Mouse (Mus musculus): Measurements from ENCODE around the gene Nav2.

DNA sequence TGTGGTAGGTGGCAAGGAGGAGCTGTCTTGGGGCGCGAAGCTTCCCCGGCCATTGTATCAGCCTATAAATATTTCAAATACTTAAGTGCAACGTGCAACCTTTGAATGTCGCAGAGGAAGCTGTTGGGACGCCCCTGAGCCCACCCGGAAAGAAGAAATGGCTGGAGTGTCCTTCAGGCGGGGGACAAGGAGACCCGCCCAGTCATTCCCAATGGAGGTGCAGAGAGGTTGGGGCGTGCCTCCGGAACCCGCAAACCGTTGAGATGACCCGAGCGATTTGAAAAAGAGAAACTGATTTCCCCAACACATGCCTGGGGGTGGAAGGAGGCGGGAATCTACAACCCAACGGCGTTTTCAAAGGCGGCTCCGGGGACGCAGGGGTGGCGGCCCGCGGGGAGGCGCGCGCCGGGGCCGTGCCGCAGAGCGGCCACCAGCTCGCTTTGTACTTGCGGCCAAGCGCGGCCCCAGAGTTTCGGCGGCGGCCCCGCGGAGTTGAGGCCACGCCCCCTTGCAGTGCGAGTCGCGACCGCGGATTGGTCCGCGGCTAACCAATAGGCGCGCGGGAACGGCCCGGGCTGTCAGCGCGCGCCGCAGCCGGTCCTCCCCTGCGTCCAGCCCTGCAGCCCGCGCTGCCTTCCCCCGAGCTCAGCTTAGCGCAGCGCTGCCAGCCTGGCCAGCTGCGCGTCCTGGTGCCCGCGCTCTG is 337.2 kb downstream of the Nav2 start:
- TF ChIP-seq CTCF (IDR thresholded peaks at IDR 0.05; ENCODE audit: extremely low read depth, insufficient read depth, low read length) (no peak), POLR2A (IDR thresholded peaks at IDR 0.05; ENCODE audit: extremely low read depth, insufficient read depth, low read length) (peak; percentile 89)

Measured in cortical plate, adult 2 months (tissue).